Mouse (Mus musculus): ENCODE results near the gene Snx22. TPM values are rescaled to one million over a fixed set of nuclear protein-coding genes. Genes with fewer than 3 reads are reported as not detected.

Snx22 gene
- polyA plus RNA-seq, 1 experiment from 2014 or later, result 2.7 TPM

DNA sequence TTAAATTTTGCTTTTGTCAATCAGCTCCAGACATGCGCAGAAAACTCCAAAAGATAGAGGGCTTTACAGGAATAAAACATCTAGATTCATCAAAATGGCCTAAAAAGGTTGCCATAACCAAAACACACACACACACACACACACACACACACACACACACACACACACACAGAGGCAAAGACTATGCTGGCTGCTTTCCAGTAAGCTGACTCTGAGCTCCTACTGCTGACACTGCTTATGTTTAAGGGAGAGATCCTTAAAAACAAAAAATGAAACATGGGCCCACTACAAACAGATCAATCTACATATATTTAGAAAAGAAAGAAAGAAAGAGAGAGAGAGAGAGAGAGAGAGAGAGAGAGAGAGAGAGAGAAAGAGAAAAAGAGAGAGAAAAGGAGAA lies 16.8 kb downstream of the Snx22 start:
- DNase-seq (ENCODE audit: low spot score) (no peak), ATAC-seq (replicated peaks; ENCODE audit: low FRiP score) (no peak)
- Histone ChIP-seq H3K9me3 (ENCODE audit: control insufficient read depth, low read length) (no peaks in the 10 kb centered on the region), H3K27ac (ENCODE audit: low read depth, low read length) (no peak overlapping the region), H3K27me3 (ENCODE audit: control insufficient read depth, insufficient read depth, low read length) (no peaks in the 10 kb centered on the region), H3K4me1 (replicated peaks; ENCODE audit: control insufficient read depth, insufficient read depth, low read length) (no peaks in the 10 kb centered on the region), H3K9ac (ENCODE audit: low read length) (no peak overlapping the region), H3K4me2 (ENCODE audit: low read depth, low read length, severe bottlenecking) (no peak overlapping the region), H3K36me3 (ENCODE audit: control insufficient read depth, insufficient read depth, low read length) (no peaks in the 10 kb centered on the region), H3K4me3 (ENCODE audit: low read depth, low read length) (no peak overlapping the region)
- WGBS, result 94% methylated on average over 1 of the region's 1 CpGs

DNA sequence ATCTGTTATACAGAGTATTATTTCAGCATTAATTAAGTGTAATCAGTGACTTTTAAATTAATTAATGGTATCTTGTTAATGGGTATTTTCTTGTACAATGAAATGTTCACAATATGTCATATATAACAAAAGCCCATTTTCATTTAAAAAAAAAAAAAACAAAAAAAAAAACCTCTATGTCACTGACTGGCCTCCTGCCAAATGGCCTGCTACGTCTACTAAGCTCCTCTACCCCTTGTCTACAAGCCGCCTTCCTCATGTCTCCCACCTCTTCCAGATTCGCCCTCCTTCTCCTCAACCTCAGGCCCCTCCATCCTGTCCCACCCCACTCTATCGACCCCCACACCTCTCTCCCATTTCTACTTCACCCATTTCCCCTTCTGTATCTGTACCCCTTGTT lies 18.0 kb downstream of the Snx22 start:
- ATAC-seq (replicated peaks; ENCODE audit: low FRiP score) (no peak), DNase-seq (ENCODE audit: low spot score) (no peak)
- Histone ChIP-seq H3K9me3 (ENCODE audit: control insufficient read depth, low read length) (no peaks in the 10 kb centered on the region), H3K27me3 (ENCODE audit: control insufficient read depth, insufficient read depth, low read length) (no peaks in the 10 kb centered on the region), H3K36me3 (ENCODE audit: control insufficient read depth, insufficient read depth, low read length) (no peaks in the 10 kb centered on the region), H3K4me1 (replicated peaks; ENCODE audit: control insufficient read depth, insufficient read depth, low read length) (no peaks in the 10 kb centered on the region), H3K9ac (ENCODE audit: low read length) (no peak overlapping the region), H3K27ac (ENCODE audit: low read depth, low read length) (no peak overlapping the region), H3K4me2 (ENCODE audit: low read depth, low read length, severe bottlenecking) (no peak overlapping the region), H3K4me3 (ENCODE audit: low read depth, low read length) (no peak overlapping the region)
- 82% methylated on average over 4 of the region's 4 CpGs for WGBS

DNA sequence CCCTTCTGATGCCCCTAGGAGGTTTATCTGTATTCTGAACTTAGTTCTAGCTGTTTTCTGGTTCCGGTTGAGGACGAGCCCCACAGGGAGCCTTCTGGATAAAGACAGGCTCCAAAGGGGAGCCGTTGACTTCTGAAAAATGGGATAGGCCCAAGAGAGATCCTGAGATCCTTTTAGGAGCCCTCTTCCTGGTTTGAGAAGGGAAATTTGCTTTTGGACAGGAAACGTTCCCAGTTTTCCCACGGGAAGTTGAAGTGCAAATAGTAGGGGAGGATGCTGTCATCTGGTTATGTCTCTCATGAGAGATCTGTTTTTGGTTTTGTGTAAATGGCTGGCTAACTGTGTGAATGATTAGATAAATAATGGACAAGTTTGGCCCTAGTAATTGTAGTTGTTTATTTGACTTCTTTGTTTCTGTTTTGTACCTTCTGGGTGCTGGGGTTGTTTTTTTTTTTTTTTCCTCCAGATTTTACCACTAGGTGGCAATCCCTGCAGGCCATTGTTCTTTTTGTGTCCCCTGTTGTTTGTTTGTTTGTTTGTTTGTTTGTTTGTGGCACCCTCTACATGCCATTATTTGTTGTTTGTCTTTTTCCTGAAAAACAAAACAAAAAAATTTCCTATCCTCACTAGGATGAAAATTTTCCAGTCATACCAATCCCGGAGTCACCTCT lies 19.5 kb downstream of the Snx22 start:
- Histone ChIP-seq H3K27ac (ENCODE audit: low read depth, low read length) (no peak overlapping the region), H3K27me3 (ENCODE audit: control insufficient read depth, insufficient read depth, low read length) (no peaks in the 10 kb centered on the region), H3K9me3 (ENCODE audit: control insufficient read depth, low read length) (no peaks in the 10 kb centered on the region), H3K36me3 (ENCODE audit: control insufficient read depth, insufficient read depth, low read length) (no peaks in the 10 kb centered on the region), H3K4me2 (ENCODE audit: low read depth, low read length, severe bottlenecking) (no peak overlapping the region), H3K9ac (ENCODE audit: low read length) (no peak overlapping the region), H3K4me1 (replicated peaks; ENCODE audit: control insufficient read depth, insufficient read depth, low read length) (no peaks in the 10 kb centered on the region), H3K4me3 (ENCODE audit: low read depth, low read length) (no peak overlapping the region)
- DNase-seq (ENCODE audit: low spot score), result no peak
- ATAC-seq (replicated peaks; ENCODE audit: low FRiP score), result no peak
- WGBS, result 74% methylated on average over 6 of the region's 6 CpGs

- Histone ChIP-seq H3K27me3 (ENCODE audit: control insufficient read depth, insufficient read depth, low read length) (no peaks in the 10 kb centered on the region), H3K4me3 (ENCODE audit: low read depth, low read length) (no peak overlapping the region), H3K36me3 (ENCODE audit: control insufficient read depth, insufficient read depth, low read length) (no peaks in the 10 kb centered on the region; the same call in 1 of the 2 replicates), H3K9me3 (ENCODE audit: control insufficient read depth, low read length) (no peaks in the 10 kb centered on the region), H3K27ac (ENCODE audit: low read depth, low read length) (no peak overlapping the region), H3K9ac (ENCODE audit: low read length) (no peak overlapping the region), H3K4me1 (replicated peaks; ENCODE audit: control insufficient read depth, insufficient read depth, low read length) (no peaks in the 10 kb centered on the region), H3K4me2 (ENCODE audit: low read depth, low read length, severe bottlenecking) (no peak overlapping the region)
- ATAC-seq (replicated peaks; ENCODE audit: low FRiP score) (no peak), DNase-seq (ENCODE audit: low spot score) (no peak)
- WGBS, result 99% methylated on average over 3 of the region's 3 CpGs
These were observed 26.3 kb downstream of the Snx22 start for GRCm38 (mm10) chr9:66043241-66043640.

GRCm38 (mm10) chr9:66042331-66042730 lies 27.2 kb downstream of the Snx22 start:
- WGBS, result 80% methylated on average over 4 of the region's 4 CpGs
- Histone ChIP-seq H3K36me3 (ENCODE audit: control insufficient read depth, insufficient read depth, low read length) (no peaks in the 10 kb centered on the region; the same call in 1 of the 2 replicates), H3K4me1 (replicated peaks; ENCODE audit: control insufficient read depth, insufficient read depth, low read length) (no peaks in the 10 kb centered on the region), H3K4me3 (ENCODE audit: low read depth, low read length) (no peak overlapping the region), H3K9me3 (ENCODE audit: control insufficient read depth, low read length) (no peaks in the 10 kb centered on the region), H3K27ac (ENCODE audit: low read depth, low read length) (no peak overlapping the region), H3K4me2 (ENCODE audit: low read depth, low read length, severe bottlenecking) (no peak overlapping the region), H3K27me3 (ENCODE audit: control insufficient read depth, insufficient read depth, low read length) (no peaks in the 10 kb centered on the region), H3K9ac (ENCODE audit: low read length) (no peak overlapping the region)
- ATAC-seq (replicated peaks; ENCODE audit: low FRiP score), result no peak
- no peak for DNase-seq (ENCODE audit: low spot score)

DNA sequence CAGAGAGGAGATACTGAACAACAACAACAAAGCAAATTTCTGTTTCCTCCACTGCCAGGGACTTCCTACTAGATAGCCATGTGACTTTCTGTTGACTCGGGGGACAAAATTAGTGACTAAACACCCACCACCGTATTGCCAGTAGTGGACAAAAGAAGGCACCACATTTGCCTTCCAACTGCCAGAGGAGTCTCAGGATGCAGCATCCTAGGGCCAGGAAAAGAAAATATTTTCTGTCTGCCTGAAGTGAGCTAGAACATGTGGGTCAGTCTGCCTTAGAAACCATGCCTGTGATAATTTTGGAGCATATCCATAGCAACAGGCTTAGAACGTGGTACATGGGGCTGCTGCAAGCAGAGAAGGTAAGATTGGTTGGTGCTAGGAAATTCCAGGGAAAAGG lies 28.7 kb downstream of the Snx22 start:
- no peak overlapping the region for H3K4me2 ChIP-seq (ENCODE audit: low read depth, low read length, severe bottlenecking)
- H3K9me3 ChIP-seq (ENCODE audit: control insufficient read depth, low read length), result no peaks in the 10 kb centered on the region
- H3K9ac ChIP-seq (ENCODE audit: low read length), result no peak overlapping the region
- no peaks in the 10 kb centered on the region; the same call in 1 of the 2 replicates for H3K36me3 ChIP-seq (ENCODE audit: control insufficient read depth, insufficient read depth, low read length)
- no peak overlapping the region for H3K4me3 ChIP-seq (ENCODE audit: low read depth, low read length)
- WGBS, result 87% methylated on average over 3 of the region's 3 CpGs
- no peaks in the 10 kb centered on the region for H3K27me3 ChIP-seq (ENCODE audit: control insufficient read depth, insufficient read depth, low read length)
- DNase-seq (ENCODE audit: low spot score), result no peak
- no peak for ATAC-seq (replicated peaks; ENCODE audit: low FRiP score)
- no peak overlapping the region for H3K27ac ChIP-seq (ENCODE audit: low read depth, low read length)
- H3K4me1 ChIP-seq (replicated peaks; ENCODE audit: control insufficient read depth, insufficient read depth, low read length), result no peaks in the 10 kb centered on the region

DNA sequence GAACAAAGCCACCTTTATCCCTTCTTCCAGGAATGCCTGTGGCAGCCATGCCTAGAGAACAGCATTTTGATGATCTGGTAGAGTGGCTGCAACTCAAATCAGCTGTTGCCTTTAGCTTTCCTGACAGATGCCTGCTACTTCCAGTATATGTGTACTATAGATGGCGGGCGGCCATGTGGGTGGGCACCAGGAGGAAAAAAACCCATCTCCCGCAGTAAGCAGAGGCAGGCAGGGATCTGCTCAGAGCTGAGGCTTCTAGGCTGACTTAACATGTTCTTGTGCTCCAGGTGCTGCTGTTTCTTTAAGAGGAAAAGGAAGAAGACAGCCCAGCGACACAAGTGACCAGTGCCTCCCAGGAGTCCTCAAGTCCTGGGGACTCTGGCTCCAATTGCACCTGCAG lies 30.2 kb downstream of the Snx22 start:
- Histone ChIP-seq H3K4me2 (ENCODE audit: low read depth, low read length, severe bottlenecking) (no peak overlapping the region), H3K9me3 (ENCODE audit: control insufficient read depth, low read length) (no peaks in the 10 kb centered on the region), H3K27me3 (ENCODE audit: control insufficient read depth, insufficient read depth, low read length) (no peaks in the 10 kb centered on the region), H3K36me3 (ENCODE audit: control insufficient read depth, insufficient read depth, low read length) (no peaks in the 10 kb centered on the region; the same call in 1 of the 2 replicates), H3K4me3 (ENCODE audit: low read depth, low read length) (no peak overlapping the region), H3K27ac (ENCODE audit: low read depth, low read length) (no peak overlapping the region), H3K9ac (ENCODE audit: low read length) (no peak overlapping the region), H3K4me1 (replicated peaks; ENCODE audit: control insufficient read depth, insufficient read depth, low read length) (no peaks in the 10 kb centered on the region)
- WGBS, result 84% methylated on average over 4 of the region's 4 CpGs
- ATAC-seq (replicated peaks; ENCODE audit: low FRiP score), result no peak
- DNase-seq (ENCODE audit: low spot score), result no peak

- Histone ChIP-seq H3K27ac (ENCODE audit: low read depth, low read length) (no peak overlapping the region), H3K9me3 (ENCODE audit: control insufficient read depth, low read length) (no peaks in the 10 kb centered on the region), H3K4me1 (replicated peaks; ENCODE audit: control insufficient read depth, insufficient read depth, low read length) (no peaks in the 10 kb centered on the region), H3K36me3 (ENCODE audit: control insufficient read depth, insufficient read depth, low read length) (no peaks in the 10 kb centered on the region; the same call in 1 of the 2 replicates), H3K9ac (ENCODE audit: low read length) (no peak overlapping the region), H3K4me2 (ENCODE audit: low read depth, low read length, severe bottlenecking) (no peak overlapping the region), H3K27me3 (ENCODE audit: control insufficient read depth, insufficient read depth, low read length) (no peaks in the 10 kb centered on the region), H3K4me3 (ENCODE audit: low read depth, low read length) (no peak overlapping the region)
- 95% methylated on average over 4 of the region's 4 CpGs for WGBS
- DNase-seq (ENCODE audit: low spot score), result no peak
- ATAC-seq (replicated peaks; ENCODE audit: low FRiP score), result no peak
These were observed 30.9 kb downstream of the Snx22 start for GRCm38 (mm10) chr9:66038581-66038980.

- Histone ChIP-seq H3K36me3 (ENCODE audit: control insufficient read depth, insufficient read depth, low read length) (no peaks in the 10 kb centered on the region; the same call in 1 of the 2 replicates), H3K4me3 (ENCODE audit: low read depth, low read length) (no peak overlapping the region), H3K9me3 (ENCODE audit: control insufficient read depth, low read length) (no peaks in the 10 kb centered on the region), H3K27me3 (ENCODE audit: control insufficient read depth, insufficient read depth, low read length) (no peaks in the 10 kb centered on the region), H3K4me1 (replicated peaks; ENCODE audit: control insufficient read depth, insufficient read depth, low read length) (no peaks in the 10 kb centered on the region), H3K9ac (ENCODE audit: low read length) (no peak overlapping the region), H3K4me2 (ENCODE audit: low read depth, low read length, severe bottlenecking) (no peak overlapping the region), H3K27ac (ENCODE audit: low read depth, low read length) (no peak overlapping the region)
- DNase-seq (ENCODE audit: low spot score) (no peak), ATAC-seq (replicated peaks; ENCODE audit: low FRiP score) (no peak)
- WGBS, result 88% methylated on average over 4 of the region's 4 CpGs
These were observed 31.4 kb downstream of the Snx22 start for GRCm38 (mm10) chr9:66038082-66038481.

All from forebrain, embryonic 11.5 days (tissue).